Mouse (Mus musculus) neural tube, embryonic 10.5 days (tissue): ENCODE results near the gene Zdhhc16.

Source experiments
- DNase-seq: peaks from one replicate; pipeline ENCODE4 v3.0.0-alpha.2; 2017; ENCODE audit warnings: low spot score; ENCODE audit errors: extremely low spot score

The Zdhhc16 gene

GRCm38 (mm10) chr19:41985994-41986393, 52.7 kb downstream of the Zdhhc16 start:
- DNase-seq: no peak

- DNase-seq: no peak
These were observed 53.9 kb downstream of the Zdhhc16 start for GRCm38 (mm10) chr19:41987206-41987605.

GRCm38 (mm10) chr19:41989810-41990209, 56.5 kb downstream of the Zdhhc16 start:
- DNase-seq: no peak

GRCm38 (mm10) chr19:41991926-41992477, 58.7 kb downstream of the Zdhhc16 start:
- DNase-seq: no peak

- DNase-seq: no peak
These were observed 59.7 kb downstream of the Zdhhc16 start for GRCm38 (mm10) chr19:41992971-41993370.

GRCm38 (mm10) chr19:41993484-41993883, 60.2 kb downstream of the Zdhhc16 start:
- no peak for DNase-seq
